Mouse (Mus musculus): Measurements from ENCODE around the gene Lrrc32. TPM values are rescaled to one million over a fixed set of nuclear protein-coding genes. Genes with fewer than 3 reads are reported as not detected.
A peak's percentile ranks its signal among the peaks of the same experiment; 100 is the strongest.

The Lrrc32 gene
- polyA plus RNA-seq, 1 experiment from 2014 or later: 8.3 TPM

DNA sequence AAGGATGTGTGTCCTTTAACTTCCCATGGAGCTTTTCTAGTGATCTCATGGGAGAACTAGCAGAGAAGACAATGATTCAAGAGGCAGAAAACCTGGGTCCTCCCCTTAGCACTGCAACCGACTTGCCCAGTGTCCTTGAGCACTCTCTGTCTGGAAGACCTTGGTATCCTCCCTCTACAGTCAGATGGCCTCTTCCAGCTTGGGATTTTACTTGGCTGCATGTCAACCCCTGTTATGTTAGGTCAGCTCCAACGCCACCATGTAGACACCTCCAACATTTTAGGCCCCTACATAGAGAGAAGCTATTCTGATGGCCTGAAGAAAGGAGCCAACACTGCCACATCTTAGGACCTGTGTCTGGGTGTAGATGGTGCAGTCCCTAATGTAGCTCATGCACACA lies 16.6 kb upstream of the Lrrc32 start:
- H3K4me1 ChIP-seq (ENCODE audit: control insufficient read depth, insufficient read depth, low read length): peaks cover 8% of the 10 kb centered on the region; the same call in 1 of the 2 replicates
- no peak overlapping the region for H3K4me2 ChIP-seq (ENCODE audit: low read depth, low read length)
- H3K36me3 ChIP-seq (ENCODE audit: control insufficient read depth, insufficient read depth): no peaks in the 10 kb centered on the region
- 79% methylated on average over 2 of the region's 2 CpGs for WGBS
- no peak overlapping the region for H3K4me3 ChIP-seq (ENCODE audit: low read length)
- no peak overlapping the region for H3K27ac ChIP-seq (ENCODE audit: low read length)
- H3K27me3 ChIP-seq (ENCODE audit: control insufficient read depth, insufficient read depth, low read length): no peaks in the 10 kb centered on the region
- ATAC-seq (replicated peaks; ENCODE audit: extremely low read depth, insufficient read depth, low FRiP score): no peak
- H3K9ac ChIP-seq (ENCODE audit: low read length): no peak overlapping the region
- no peaks in the 10 kb centered on the region for H3K9me3 ChIP-seq (replicated peaks; ENCODE audit: control insufficient read depth, low read length)

DNA sequence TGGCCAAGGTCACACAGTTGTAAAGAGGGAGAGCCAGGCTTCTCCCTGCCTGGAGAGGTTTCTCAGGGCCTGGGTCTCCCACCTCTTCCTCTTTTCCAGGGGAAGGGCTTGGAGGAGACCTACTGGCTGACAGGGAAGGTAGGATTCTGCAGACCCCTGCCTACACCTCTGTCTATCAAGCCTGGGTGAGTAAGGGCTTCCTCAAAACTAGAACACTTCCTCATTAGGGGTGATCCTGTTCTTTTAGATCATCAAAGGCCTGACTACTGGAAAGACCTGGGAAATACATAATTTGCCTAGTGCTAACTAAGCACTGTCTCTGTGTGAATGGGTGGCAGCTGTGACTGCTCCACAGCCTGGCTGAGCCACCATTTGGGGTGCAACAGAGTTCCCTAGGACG lies 14.5 kb upstream of the Lrrc32 start:
- Histone ChIP-seq H3K9ac (ENCODE audit: low read length) (no peak overlapping the region), H3K4me3 (ENCODE audit: low read length) (no peak overlapping the region), H3K27me3 (ENCODE audit: control insufficient read depth, insufficient read depth, low read length) (no peaks in the 10 kb centered on the region), H3K36me3 (ENCODE audit: control insufficient read depth, insufficient read depth) (no peaks in the 10 kb centered on the region), H3K27ac (ENCODE audit: low read length) (no peak overlapping the region), H3K9me3 (replicated peaks; ENCODE audit: control insufficient read depth, low read length) (no peaks in the 10 kb centered on the region), H3K4me1 (ENCODE audit: control insufficient read depth, insufficient read depth, low read length) (peaks cover 8% of the 10 kb centered on the region; the same call in 1 of the 2 replicates), H3K4me2 (ENCODE audit: low read depth, low read length) (no peak overlapping the region)
- ATAC-seq (replicated peaks; ENCODE audit: extremely low read depth, insufficient read depth, low FRiP score): no peak
- WGBS: 85% methylated on average over 1 of the region's 1 CpGs

DNA sequence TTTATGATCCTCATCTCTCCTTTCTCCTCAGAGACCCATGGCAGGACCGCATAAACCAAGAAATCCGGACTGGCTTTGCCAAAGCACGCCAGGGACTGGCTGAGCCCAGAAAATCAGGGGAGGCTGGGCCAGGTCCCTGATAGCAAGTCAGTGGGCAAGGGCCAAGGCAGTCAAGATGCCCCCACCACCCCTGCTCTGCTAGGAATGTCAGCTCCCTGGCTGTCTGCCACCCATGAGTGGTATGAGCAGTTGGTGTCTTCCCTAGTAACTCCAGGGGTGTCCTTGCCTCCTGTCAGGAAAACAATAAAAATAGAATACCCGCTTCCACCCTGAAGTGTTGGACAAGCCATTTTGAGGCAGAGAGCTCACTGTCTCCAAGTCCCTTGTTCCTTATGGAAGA lies 11.9 kb upstream of the Lrrc32 start:
- WGBS: 73% methylated on average over 4 of the region's 4 CpGs
- no peak overlapping the region for H3K9ac ChIP-seq (ENCODE audit: low read length)
- H3K4me2 ChIP-seq (ENCODE audit: low read depth, low read length): no peak overlapping the region
- no peak overlapping the region for H3K4me3 ChIP-seq (ENCODE audit: low read length)
- H3K27ac ChIP-seq (ENCODE audit: low read length): no peak overlapping the region
- H3K4me1 ChIP-seq (ENCODE audit: control insufficient read depth, insufficient read depth, low read length): peaks cover 8% of the 10 kb centered on the region; the same call in 1 of the 2 replicates
- H3K36me3 ChIP-seq (ENCODE audit: control insufficient read depth, insufficient read depth): no peaks in the 10 kb centered on the region
- H3K9me3 ChIP-seq (replicated peaks; ENCODE audit: control insufficient read depth, low read length): no peaks in the 10 kb centered on the region
- H3K27me3 ChIP-seq (ENCODE audit: control insufficient read depth, insufficient read depth, low read length): no peaks in the 10 kb centered on the region
- ATAC-seq (replicated peaks; ENCODE audit: extremely low read depth, insufficient read depth, low FRiP score): 0 out of 2 replicates have a peak, but pooled peaks have one; percentile 32

DNA sequence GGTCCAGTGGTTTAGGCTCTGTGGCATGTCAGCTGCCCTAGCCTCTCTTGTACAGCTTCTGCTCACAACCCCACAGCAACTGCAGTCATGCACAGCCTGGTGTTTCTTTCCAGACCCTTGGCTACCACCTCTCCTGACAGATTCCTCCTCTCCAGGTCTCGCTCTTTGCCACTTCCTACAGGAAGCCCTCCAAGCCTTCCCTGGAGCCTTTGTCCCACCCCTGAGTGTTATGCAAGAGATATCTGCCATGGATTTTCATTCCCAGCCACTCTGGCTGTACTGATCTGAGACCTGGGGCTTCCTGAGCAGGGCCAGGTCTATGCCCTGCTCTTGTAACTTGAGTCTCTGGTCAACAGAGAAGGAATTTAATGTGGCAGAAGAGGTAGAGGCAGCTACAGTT lies 8.6 kb upstream of the Lrrc32 start:
- Histone ChIP-seq H3K27me3 (ENCODE audit: control insufficient read depth, insufficient read depth, low read length) (0 out of 2 replicates have a peak, but pooled peaks cover 2% of the 10 kb centered on the region), H3K4me3 (ENCODE audit: low read length) (no peak overlapping the region), H3K4me1 (ENCODE audit: control insufficient read depth, insufficient read depth, low read length) (peaks cover 23% of the 10 kb centered on the region), H3K27ac (ENCODE audit: low read length) (no peak overlapping the region), H3K9ac (ENCODE audit: low read length) (no peak overlapping the region), H3K4me2 (ENCODE audit: low read depth, low read length) (no peak overlapping the region), H3K36me3 (ENCODE audit: control insufficient read depth, insufficient read depth) (no peaks in the 10 kb centered on the region), H3K9me3 (replicated peaks; ENCODE audit: control insufficient read depth, low read length) (no peaks in the 10 kb centered on the region)
- no peak for ATAC-seq (replicated peaks; ENCODE audit: extremely low read depth, insufficient read depth, low FRiP score)
- WGBS: 81% methylated on average over 1 of the region's 1 CpGs

DNA sequence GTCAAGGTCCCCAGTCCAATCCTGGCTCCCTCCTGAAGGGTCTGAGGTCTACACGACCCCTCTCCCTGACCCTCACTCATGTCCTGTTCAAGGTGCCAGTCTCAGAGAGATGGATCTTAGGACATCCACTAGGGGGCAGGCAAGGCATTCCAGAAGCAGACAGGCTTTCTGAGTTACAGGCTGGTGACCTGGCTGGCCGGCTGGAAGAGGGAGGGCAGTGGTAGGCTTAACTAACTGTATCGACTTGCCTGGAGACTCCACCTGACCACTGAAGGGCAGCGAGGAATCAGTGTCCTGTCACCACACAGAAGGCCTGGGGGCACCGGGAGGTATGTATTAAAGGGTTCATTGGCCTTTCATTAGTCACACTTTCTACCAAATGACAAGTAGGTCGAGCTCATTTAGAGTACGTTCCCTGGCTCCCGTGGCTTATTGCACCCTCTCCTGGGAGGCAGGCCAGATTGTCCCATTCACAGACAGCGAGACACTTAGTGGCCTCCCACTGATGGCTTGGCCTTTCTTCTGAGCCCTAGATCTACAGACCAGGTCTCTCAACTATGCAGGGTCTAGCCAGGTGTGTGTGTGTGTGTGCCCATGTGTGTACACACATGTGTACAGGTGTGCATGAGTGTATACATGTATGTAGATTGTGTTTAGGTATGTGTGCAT lies 7.9 kb upstream of the Lrrc32 start:
- H3K27me3 ChIP-seq (ENCODE audit: control insufficient read depth, insufficient read depth, low read length): 0 out of 2 replicates have a peak, but pooled peaks cover 2% of the 10 kb centered on the region
- no peak overlapping the region for H3K9ac ChIP-seq (ENCODE audit: low read length)
- H3K4me3 ChIP-seq (ENCODE audit: low read length): no peak overlapping the region
- 13% methylated on average over 9 of the region's 9 CpGs for whole genome bisulfite sequencing
- H3K9me3 ChIP-seq (replicated peaks; ENCODE audit: control insufficient read depth, low read length): no peaks in the 10 kb centered on the region
- H3K36me3 ChIP-seq (ENCODE audit: control insufficient read depth, insufficient read depth): no peaks in the 10 kb centered on the region
- H3K4me1 ChIP-seq (ENCODE audit: control insufficient read depth, insufficient read depth, low read length): peaks cover 23% of the 10 kb centered on the region
- no peak overlapping the region for H3K27ac ChIP-seq (ENCODE audit: low read length)
- peak overlapping the region; percentile 32; the same call in 1 of the 2 replicates for H3K4me2 ChIP-seq (ENCODE audit: low read depth, low read length)
- ATAC-seq (replicated peaks; ENCODE audit: extremely low read depth, insufficient read depth, low FRiP score): 0 out of 2 replicates have a peak, but pooled peaks have one; percentile 34

DNA sequence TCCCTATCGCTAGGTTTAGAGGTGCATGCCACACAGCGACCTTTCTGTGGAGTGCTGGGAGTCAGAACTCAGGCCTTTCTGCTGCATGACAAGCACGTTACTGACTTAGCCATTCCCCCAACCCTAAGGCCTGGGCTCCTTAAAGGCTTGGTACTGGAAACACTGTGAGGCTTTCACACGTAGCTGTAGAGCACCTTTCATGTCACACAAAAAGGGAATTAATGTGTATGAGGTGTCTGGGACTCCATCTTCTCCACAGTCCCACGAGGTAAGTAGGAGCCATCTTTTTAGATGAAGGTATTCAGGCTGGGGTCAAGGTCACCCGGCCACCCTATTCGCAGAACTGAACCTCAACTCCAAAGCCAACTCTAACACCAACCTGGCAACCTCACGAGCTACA lies 7.2 kb upstream of the Lrrc32 start:
- H3K36me3 ChIP-seq (ENCODE audit: control insufficient read depth, insufficient read depth): no peaks in the 10 kb centered on the region
- no peak for ATAC-seq (replicated peaks; ENCODE audit: extremely low read depth, insufficient read depth, low FRiP score)
- no peak overlapping the region for H3K9ac ChIP-seq (ENCODE audit: low read length)
- no peak overlapping the region for H3K27ac ChIP-seq (ENCODE audit: low read length)
- no peak overlapping the region for H3K4me2 ChIP-seq (ENCODE audit: low read depth, low read length)
- 87% methylated on average over 8 of the region's 8 CpGs for WGBS
- peaks cover 21% of the 10 kb centered on the region for H3K4me1 ChIP-seq (ENCODE audit: control insufficient read depth, insufficient read depth, low read length)
- no peak overlapping the region for H3K4me3 ChIP-seq (ENCODE audit: low read length)
- 0 out of 2 replicates have a peak, but pooled peaks cover 2% of the 10 kb centered on the region for H3K27me3 ChIP-seq (ENCODE audit: control insufficient read depth, insufficient read depth, low read length)
- H3K9me3 ChIP-seq (replicated peaks; ENCODE audit: control insufficient read depth, low read length): no peaks in the 10 kb centered on the region

DNA sequence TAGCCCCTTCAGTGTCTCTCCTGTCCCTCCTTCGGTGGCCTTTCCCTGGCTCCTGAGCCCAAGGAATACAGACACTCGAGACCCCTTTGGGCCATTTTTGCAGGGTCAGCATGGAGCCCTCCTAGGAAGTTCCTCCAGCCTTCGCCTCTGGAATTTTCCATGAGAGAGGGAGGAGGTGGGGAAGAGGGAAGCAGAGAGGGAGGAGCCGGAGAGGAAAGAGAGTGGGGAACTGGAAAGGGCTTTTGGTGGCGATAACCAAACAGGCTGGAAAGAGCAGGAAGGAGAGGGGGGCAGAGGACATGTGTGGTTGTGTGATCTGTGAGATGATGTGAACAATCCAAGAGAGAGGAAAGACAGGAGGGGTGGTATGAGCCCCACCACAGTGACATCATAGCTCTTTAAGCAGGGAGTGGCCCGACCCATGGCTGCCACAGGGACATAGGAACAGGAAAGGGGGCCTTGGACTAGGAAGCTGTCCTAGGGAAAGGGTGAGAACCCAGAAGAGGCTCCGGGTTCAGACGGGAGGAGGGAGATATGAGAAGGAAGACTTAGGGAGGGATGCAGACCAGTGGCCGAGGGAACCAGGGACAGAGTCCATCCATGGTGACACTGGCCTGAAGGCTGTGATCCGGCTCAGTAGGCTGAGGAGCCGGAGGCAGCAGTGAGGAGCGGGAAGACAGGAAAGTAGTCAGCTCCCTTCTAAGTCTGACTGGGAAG lies 6.4 kb upstream of the Lrrc32 start:
- peak overlapping the region; percentile 53 for H3K9ac ChIP-seq (ENCODE audit: low read length)
- H3K27me3 ChIP-seq (ENCODE audit: control insufficient read depth, insufficient read depth, low read length): 0 out of 2 replicates have a peak, but pooled peaks cover 2% of the 10 kb centered on the region
- no peaks in the 10 kb centered on the region for H3K36me3 ChIP-seq (ENCODE audit: control insufficient read depth, insufficient read depth)
- peaks cover 15% of the 10 kb centered on the region for H3K4me1 ChIP-seq (ENCODE audit: control insufficient read depth, insufficient read depth, low read length)
- H3K9me3 ChIP-seq (replicated peaks; ENCODE audit: control insufficient read depth, low read length): no peaks in the 10 kb centered on the region
- H3K27ac ChIP-seq (ENCODE audit: low read length): peak overlapping the region; percentile 63
- ATAC-seq (replicated peaks; ENCODE audit: extremely low read depth, insufficient read depth, low FRiP score): peak; percentile 17
- peak overlapping the region; percentile 23 for H3K4me2 ChIP-seq (ENCODE audit: low read depth, low read length)
- no peak overlapping the region for H3K4me3 ChIP-seq (ENCODE audit: low read length)
- 39% methylated on average over 12 of the region's 12 CpGs for WGBS

DNA sequence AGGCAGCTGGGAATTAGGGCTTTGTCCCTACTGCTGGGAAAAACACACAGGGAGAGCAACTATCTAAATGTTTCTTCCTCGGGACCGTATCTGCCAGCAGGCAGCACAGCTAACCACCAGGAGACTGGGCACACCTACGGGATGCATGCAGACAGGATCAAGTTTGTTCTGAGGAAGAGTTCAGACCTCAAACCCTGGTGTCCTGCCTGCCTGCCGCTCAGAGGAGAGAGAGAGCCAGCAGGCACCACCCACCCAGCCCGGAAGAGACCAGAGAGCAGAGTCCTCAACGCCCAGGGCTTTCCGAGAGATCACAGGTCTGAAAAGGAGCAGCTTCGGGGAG lies 5.8 kb upstream of the Lrrc32 start:
- 24% methylated on average over 8 of the region's 8 CpGs for WGBS
- ATAC-seq (replicated peaks; ENCODE audit: extremely low read depth, insufficient read depth, low FRiP score): no peak
- 0 out of 2 replicates have a peak, but pooled peaks cover 2% of the 10 kb centered on the region for H3K27me3 ChIP-seq (ENCODE audit: control insufficient read depth, insufficient read depth, low read length)
- peak overlapping the region; percentile 53 for H3K9ac ChIP-seq (ENCODE audit: low read length)
- no peaks in the 10 kb centered on the region for H3K36me3 ChIP-seq (ENCODE audit: control insufficient read depth, insufficient read depth)
- H3K4me1 ChIP-seq (ENCODE audit: control insufficient read depth, insufficient read depth, low read length): peaks cover 15% of the 10 kb centered on the region
- H3K4me3 ChIP-seq (ENCODE audit: low read length): no peak overlapping the region
- peak overlapping the region; percentile 63 for H3K27ac ChIP-seq (ENCODE audit: low read length)
- peak overlapping the region; percentile 23 for H3K4me2 ChIP-seq (ENCODE audit: low read depth, low read length)
- no peaks in the 10 kb centered on the region for H3K9me3 ChIP-seq (replicated peaks; ENCODE audit: control insufficient read depth, low read length)

DNA sequence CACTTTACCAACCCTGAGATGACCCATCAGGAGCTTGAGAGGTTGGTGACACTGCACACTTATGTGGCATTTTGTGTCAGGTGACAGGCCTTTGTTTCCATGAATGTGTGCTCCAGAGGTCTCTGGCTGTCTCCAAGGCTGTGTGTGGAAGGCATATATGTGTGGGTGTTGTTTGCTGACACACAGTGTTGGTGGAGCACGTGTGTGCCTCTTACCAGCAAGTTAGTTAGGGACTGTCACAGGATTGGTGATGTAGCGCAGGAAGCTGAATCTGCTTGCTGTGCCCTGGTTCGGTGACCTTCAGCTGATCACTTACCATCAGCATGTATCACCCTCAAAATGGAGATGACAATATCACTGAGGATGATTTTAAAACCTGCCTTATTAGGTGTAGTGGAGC lies 4.2 kb upstream of the Lrrc32 start:
- Histone ChIP-seq H3K27me3 (ENCODE audit: control insufficient read depth, insufficient read depth, low read length) (0 out of 2 replicates have a peak, but pooled peaks cover 2% of the 10 kb centered on the region), H3K36me3 (ENCODE audit: control insufficient read depth, insufficient read depth) (no peaks in the 10 kb centered on the region), H3K9ac (ENCODE audit: low read length) (no peak overlapping the region), H3K4me2 (ENCODE audit: low read depth, low read length) (no peak overlapping the region), H3K4me1 (ENCODE audit: control insufficient read depth, insufficient read depth, low read length) (peaks cover 23% of the 10 kb centered on the region), H3K9me3 (replicated peaks; ENCODE audit: control insufficient read depth, low read length) (no peaks in the 10 kb centered on the region), H3K4me3 (ENCODE audit: low read length) (no peak overlapping the region), H3K27ac (ENCODE audit: low read length) (no peak overlapping the region)
- 81% methylated on average over 3 of the region's 3 CpGs for WGBS
- ATAC-seq (replicated peaks; ENCODE audit: extremely low read depth, insufficient read depth, low FRiP score): no peak

Measured in heart, embryonic 16.5 days (tissue).